Mouse (Mus musculus): ENCODE measurements around the gene Fancf.

Gene Fancf

GRCm38 (mm10) chr7:51840515-51840914 lies 21.6 kb downstream of the Fancf start:
- in situ Hi-C loops (cut with MboI, MseI), result no loop called here

GRCm38 (mm10) chr7:51831917-51832316 lies 30.1 kb downstream of the Fancf start:
- in situ Hi-C loops (cut with MboI, MseI), result no loop called here

- in situ Hi-C loops (cut with MboI, MseI), result no loop called here
Observed at GRCm38 (mm10) chr7:51823562-51824338, 38.3 kb downstream of the Fancf start.

GRCm38 (mm10) chr7:51821467-51821866 lies 40.6 kb downstream of the Fancf start:
- in situ Hi-C loops (cut with MboI, MseI), result no loop called here

- in situ Hi-C loops (cut with MboI, MseI), result no loop called here
Observed at GRCm38 (mm10) chr7:51819891-51820290, 42.2 kb downstream of the Fancf start.

- in situ Hi-C loops (cut with MboI, MseI), result no loop called here
Observed at GRCm38 (mm10) chr7:51818251-51818974, 43.7 kb downstream of the Fancf start.

- in situ Hi-C loops (cut with MboI, MseI), result no loop called here
Observed at GRCm38 (mm10) chr7:51816283-51816839, 45.7 kb downstream of the Fancf start.

- in situ Hi-C loops (cut with MboI, MseI), result no loop called here
Observed at GRCm38 (mm10) chr7:51815473-51816282, 46.4 kb downstream of the Fancf start.
